Mouse (Mus musculus) lung, embryonic 14.5 days (tissue): Measurements from ENCODE around the gene Tbc1d14. TPM values are rescaled to one million over a fixed set of nuclear protein-coding genes. Genes with fewer than 3 reads are reported as not detected.

Experiments used
- ATAC-seq: fragments of 200-750 bp; cut with Nextera tagmentation; 2 replicates; pipeline ENCODE4 v1.8.0; 2017; ENCODE audit warnings: mild to moderate bottlenecking, moderate TSS enrichment, moderate library complexity; ENCODE audit not compliant: insufficient read depth
- DNase-seq: peaks from one replicate; pipeline ENCODE4 v3.0.0-alpha.2; 2015
- H3K27ac ChIP-seq: fragments of 300-500 bp; sonication (generic); 2 replicates; pipeline ENCODE4 v1.5.1; 2014; ENCODE audit warnings: low read depth, mild to moderate bottlenecking, moderate library complexity
- H3K27me3 ChIP-seq: fragments of 300-500 bp; sonication (generic); 2 replicates; pipeline ENCODE4 v1.6.1; 2014; ENCODE audit warnings: low read length, control low read depth; ENCODE audit not compliant: insufficient read depth
- H3K36me3 ChIP-seq: fragments of 300-500 bp; sonication (generic); 2 replicates; pipeline ENCODE4 v1.6.1; 2014; ENCODE audit warnings: control low read depth; ENCODE audit not compliant: insufficient read depth
- H3K4me1 ChIP-seq: fragments of 300-500 bp; sonication (generic); 2 replicates; pipeline ENCODE4 v1.6.1; 2014; ENCODE audit warnings: antibody characterized with exemption, control low read depth; ENCODE audit not compliant: insufficient read depth
- H3K4me2 ChIP-seq: fragments of 300-500 bp; sonication (generic); 2 replicates; pipeline ENCODE4 v1.6.1; 2014; ENCODE audit warnings: mild to moderate bottlenecking
- H3K4me3 ChIP-seq: fragments of 300-500 bp; sonication (generic); 2 replicates; pipeline ENCODE4 v1.5.1; 2014; ENCODE audit warnings: low read depth, low read length
- H3K9ac ChIP-seq: fragments of 300-500 bp; sonication (generic); 2 replicates; pipeline ENCODE4 v1.6.1; 2014
- H3K9me3 ChIP-seq: fragments of 300-500 bp; sonication (generic); 2 replicates; pipeline ENCODE4 v1.6.1; 2016; ENCODE audit warnings: low read depth, low read length, control low read depth
- CTCF ChIP-seq: IDR thresholded peaks from 2 replicates; pipeline ENCODE4 v1.5.1; 2016; ENCODE audit warnings: antibody characterized with exemption, low read depth
- WGBS: fragments of 180-500 bp; shearing (Covaris S2); extraction: QIAGEN DNeasy Blood & Tissue Kit; methylation state at CpG from one replicate; pipeline ENCODE4 v1.1.7; 2014; 5-methylcytosine and 5-hydroxymethylcytosine counted together
- polyA plus RNA-seq: library from polyadenylated mRNA; unstranded; fragments of >200 nt; fragmentation: Nextera tagmentation; extraction: Ambion mirVana; gene quantifications from 2 replicates; pipeline ENCODE4 v1.2.1, GENCODE M21; 2014

Gene Tbc1d14
- polyA plus RNA-seq, 1 experiment from 2014 or later, result 31.3 TPM

GRCm38 (mm10) chr5:36445028-36445427 is 148.0 kb downstream of the Tbc1d14 start:
- Histone ChIP-seq H3K9ac (no peak overlapping the region), H3K27ac (no peak overlapping the region), H3K9me3 (no peaks in the 10 kb centered on the region), H3K27me3 (peaks cover 5% of the 10 kb centered on the region; the same call in 1 of the 2 replicates), H3K36me3 (no peaks in the 10 kb centered on the region), H3K4me3 (no peak overlapping the region), H3K4me1 (no peaks in the 10 kb centered on the region), H3K4me2 (no peak overlapping the region)
- ATAC-seq (no peak), DNase-seq (no peak)
- TF ChIP-seq CTCF, result no peak
- WGBS, result 19% methylated on average over 8 of the region's 8 CpGs

- no peak overlapping the region for H3K4me3 ChIP-seq
- H3K27ac ChIP-seq, result no peak overlapping the region
- DNase-seq, result no peak
- peaks cover 5% of the 10 kb centered on the region; the same call in 1 of the 2 replicates for H3K27me3 ChIP-seq
- H3K9me3 ChIP-seq, result no peaks in the 10 kb centered on the region
- ATAC-seq, result no peak
- WGBS, result 53% methylated on average over 4 of the region's 4 CpGs
- TF ChIP-seq CTCF, result no peak
- no peaks in the 10 kb centered on the region for H3K36me3 ChIP-seq
- no peaks in the 10 kb centered on the region for H3K4me1 ChIP-seq
- no peak overlapping the region for H3K9ac ChIP-seq
- H3K4me2 ChIP-seq, result no peak overlapping the region
These were observed 148.5 kb downstream of the Tbc1d14 start for GRCm38 (mm10) chr5:36444611-36445010.

- no peak for TF ChIP-seq CTCF
- no peak overlapping the region for H3K4me2 ChIP-seq
- WGBS, result 57% methylated on average over 3 of the region's 3 CpGs
- H3K27me3 ChIP-seq, result 0 out of 2 replicates have a peak, but pooled peaks cover 3% of the 10 kb centered on the region
- no peak for DNase-seq
- ATAC-seq, result no peak
- H3K4me1 ChIP-seq, result no peaks in the 10 kb centered on the region
- H3K9ac ChIP-seq, result no peak overlapping the region
- no peak overlapping the region for H3K27ac ChIP-seq
- no peak overlapping the region for H3K4me3 ChIP-seq
- H3K9me3 ChIP-seq, result no peaks in the 10 kb centered on the region
- no peaks in the 10 kb centered on the region for H3K36me3 ChIP-seq
These were observed 152.3 kb downstream of the Tbc1d14 start for GRCm38 (mm10) chr5:36440741-36441140.

Other genes starting within 250 kb of the Tbc1d14 start
- gene Sorcs2, start 195.1 kb downstream of the Tbc1d14 start, polyA plus RNA-seq, result 17.5 and 20.6 TPM in 2 replicates
- gene Grpel1, start 128.3 kb downstream of the Tbc1d14 start, polyA plus RNA-seq, result 53.1 and 53.2 TPM in 2 replicates
- 2.7 and 3.5 TPM in 2 replicates for gene Tada2b, start 109.0 kb downstream of the Tbc1d14 start, polyA plus RNA-seq
- 0.28 and 0.54 TPM in 2 replicates for gene Ccdc96, start 108.7 kb downstream of the Tbc1d14 start, polyA plus RNA-seq
- 23.7 and 25.5 TPM in 2 replicates for gene D5Ertd579e, start 102.7 kb upstream of the Tbc1d14 start, polyA plus RNA-seq
- gene Bloc1s4, start 155.4 kb upstream of the Tbc1d14 start, polyA plus RNA-seq, result 23.2 and 23.9 TPM in 2 replicates
- 568 and 573 TPM in 2 replicates for gene Mrfap1, start 203.5 kb upstream of the Tbc1d14 start, polyA plus RNA-seq
- gene Man2b2, start 237.4 kb upstream of the Tbc1d14 start, polyA plus RNA-seq, result 11.3 and 14.9 TPM in 2 replicates